Mouse (Mus musculus) cerebellum, adult 8-10 months (tissue): ENCODE measurements around the gene Kcnb1.

ENCODE experiments used
- DNase-seq: peaks from one replicate; pipeline ENCODE4 v3.0.0; 2022

Kcnb1 gene

DNA sequence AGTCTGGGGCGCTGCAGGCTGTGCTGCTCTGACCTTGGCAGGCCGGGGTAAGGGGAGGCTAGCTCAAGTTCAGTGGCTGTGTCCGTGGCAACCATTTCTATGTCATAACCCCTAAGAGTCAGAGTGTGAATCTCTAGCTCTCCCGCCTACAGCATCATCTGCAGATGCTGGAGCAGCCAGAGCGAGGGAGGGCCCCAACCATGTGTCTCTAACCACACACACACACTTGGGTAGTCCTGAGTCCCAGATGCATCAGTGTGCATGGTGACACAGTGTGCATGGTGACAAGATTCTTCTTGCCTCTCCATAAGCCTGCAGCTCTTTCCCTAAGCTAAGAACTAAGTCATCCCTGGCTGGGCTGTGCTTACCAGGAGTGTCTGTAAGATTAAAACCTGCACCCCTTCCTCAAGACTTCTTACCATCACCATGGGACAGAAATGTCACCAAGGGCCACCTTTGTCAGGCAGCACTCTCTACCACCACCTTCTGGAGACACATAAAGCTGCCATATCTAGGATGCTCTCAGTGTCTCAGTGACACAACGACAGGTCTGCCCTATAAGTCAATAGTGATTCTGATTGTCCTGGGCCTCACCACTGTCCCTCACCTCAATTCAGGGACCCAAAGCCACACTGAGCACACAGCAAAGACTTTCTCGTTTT is 13.7 kb upstream of the Kcnb1 start:
- DNase-seq = no peak

DNA sequence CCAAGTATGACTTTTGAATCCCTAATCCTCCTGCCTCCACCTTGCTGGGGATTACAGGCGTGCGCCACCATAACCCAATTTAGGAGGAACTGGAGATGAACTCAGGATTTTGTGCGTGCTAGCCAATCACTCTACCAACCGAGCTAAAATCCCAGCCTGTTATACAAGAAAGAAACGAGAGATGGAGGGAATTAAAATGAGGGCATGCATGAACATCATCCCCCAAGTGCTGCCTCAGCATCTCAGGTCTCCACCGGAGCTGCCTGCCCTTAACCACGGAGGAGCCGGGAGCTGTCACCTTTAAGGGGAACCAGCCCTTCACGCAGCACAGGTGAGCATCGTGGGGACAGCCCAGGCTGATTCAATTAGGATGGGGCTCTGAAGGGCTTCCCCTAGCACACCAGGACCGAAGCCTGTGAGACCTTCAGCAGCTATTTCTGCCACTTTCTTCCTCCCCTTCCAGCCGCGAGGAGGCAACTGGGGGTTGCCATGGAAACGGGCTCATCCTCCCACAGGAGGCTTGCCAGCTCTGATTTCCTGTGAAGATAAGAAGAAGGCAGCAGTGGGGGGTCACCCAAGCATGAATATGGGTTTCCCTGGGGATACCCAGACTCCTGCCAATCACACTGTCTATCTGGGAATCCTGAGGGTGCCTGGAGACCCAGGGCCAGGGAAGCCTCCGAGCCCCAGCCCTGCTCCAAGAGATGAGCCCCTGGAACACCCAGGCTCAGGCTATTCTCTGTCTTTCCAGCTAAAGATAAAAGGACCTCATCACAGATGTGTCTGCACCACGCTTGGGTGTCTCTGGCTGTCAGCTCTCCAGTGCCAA is 11.7 kb upstream of the Kcnb1 start:
- DNase-seq = no peak

DNA sequence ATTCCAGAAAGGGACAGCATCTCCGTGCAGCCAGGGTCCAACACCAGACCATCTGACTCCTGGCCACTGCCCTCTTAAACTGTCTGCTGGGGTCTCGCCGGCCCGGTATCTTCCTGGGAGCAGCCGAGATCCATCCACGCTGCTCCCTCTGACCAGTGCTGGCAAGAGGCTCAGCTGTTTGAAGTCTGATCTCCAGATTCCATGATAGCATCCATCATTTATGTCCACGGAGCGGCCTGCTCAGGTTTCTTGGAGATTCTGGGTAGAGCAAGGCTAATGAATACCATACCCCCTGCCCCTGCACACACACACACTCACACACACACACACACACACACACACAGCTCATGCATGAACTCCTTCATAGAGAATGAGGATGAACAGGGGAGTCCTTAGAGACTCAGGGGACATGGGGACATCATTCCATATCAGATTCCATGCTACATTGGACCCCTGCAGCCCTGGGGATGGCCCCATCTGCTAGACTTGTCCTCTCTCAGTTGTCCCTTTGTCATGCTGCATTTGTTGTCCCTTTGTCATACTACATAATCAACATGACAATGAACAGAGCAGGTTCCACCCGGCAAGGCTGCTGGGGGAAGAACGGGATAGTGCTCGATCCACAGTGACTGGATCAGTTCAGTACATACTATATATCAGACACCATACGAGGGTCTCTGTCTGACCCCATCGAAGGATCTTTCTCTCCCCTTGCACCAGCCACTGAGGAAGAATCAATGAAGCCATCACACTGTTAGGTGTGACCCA is 8.9 kb upstream of the Kcnb1 start:
- DNase-seq = no peak

DNA sequence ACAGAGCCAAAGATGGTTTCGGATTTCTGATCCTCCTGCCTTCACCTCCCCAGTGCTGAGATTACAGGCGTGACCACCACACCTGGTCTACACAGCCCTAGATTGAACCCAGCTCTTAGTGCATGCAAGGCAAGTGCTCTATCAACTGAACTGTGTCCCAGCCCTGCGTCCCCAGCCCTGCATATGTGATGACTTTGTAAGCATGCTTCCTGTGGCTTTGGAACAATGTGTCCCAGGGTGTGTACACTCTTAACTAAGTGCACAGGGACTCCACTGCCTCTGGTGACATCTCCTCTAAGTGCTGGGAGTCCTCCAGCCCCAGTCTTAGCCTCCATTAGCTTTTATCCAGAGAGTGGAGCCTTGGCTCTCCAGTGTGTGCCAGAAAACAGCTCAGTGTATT is 3.4 kb upstream of the Kcnb1 start:
- DNase-seq = no peak

DNA sequence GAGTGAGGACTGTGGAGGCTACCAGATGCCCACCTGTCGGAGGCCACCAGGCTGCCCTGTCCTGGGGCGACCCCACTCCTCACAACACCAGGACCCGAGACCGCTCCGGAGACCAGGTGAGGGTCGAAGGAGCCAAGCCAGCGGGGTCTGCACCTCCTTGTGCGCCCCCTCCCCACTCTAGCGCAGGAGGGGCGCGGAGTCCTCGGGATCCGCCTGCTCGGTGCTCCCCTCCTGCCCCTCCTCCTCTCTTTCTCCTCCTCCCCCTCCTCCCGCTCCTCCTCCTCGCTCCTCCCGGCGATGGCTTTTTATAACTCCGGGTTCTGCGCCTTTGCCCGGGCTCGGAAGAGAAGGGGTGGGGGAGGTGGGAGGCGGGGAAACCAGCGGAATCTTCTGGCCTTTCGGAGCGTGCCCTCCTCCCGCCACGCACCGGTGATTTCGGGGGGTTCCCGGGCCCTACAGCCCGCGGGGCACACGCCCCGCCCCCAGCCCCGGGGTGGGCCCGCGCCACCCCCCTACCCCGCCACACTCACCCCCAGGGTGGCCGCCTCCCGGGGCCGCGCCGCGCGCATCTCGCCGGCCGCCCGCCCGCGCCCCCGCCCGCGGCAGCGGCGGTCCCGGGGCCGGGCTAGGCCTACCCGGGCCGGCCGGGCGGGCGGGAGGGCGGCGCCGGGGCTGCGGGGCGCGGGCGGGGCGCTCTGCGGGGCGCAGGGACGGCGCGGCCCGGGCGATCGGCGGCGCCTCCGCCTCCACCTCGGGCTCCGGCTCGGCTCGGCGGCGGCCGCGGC is 472 bp downstream of the Kcnb1 start:
- peak; percentile 17 for DNase-seq

DNA sequence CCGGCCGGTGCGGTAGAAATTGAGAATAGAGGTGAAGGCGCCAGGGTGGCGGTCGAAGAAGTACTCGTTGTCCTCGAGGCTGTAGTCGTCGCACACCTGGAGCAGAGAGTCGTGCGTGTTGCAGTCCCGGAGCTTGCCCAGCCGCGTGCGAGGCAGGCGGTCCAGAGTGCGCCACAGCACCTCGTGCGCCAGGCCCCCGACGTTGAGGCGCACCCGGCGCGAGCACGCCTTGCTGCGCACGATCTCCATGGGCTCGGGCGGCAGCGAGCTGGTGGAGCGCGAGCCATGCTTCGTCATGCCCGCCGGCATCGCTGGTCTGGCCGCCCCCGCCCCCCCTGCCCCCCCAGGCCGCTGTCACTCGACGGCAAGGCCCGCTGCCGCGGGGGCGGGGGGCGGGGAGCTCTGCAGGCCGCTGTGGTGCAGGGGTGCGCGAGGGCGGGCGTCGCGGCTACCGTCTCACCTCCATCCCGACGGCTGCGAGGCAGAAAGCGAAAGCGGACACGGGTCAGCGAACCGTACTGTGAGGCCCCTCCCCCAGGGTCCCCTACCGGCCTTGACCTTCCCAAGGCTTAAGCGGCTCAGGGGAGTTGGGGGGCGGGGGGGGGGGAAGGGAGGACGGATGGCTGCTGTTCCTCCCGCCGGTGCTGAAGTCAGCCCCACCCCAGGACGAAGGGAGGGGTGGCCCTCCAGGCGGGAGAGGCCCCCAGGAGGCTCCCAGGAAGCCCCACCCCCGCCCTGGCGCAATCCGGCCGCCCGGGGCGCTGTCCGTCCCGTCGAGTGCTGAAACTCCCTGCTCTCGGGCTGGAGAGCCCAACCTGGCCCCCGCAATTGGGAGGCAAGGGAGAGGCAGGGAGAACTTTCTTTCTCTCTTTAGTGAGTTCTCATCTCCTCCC is 1.4 kb downstream of the Kcnb1 start:
- peak; percentile 19 for DNase-seq

DNA sequence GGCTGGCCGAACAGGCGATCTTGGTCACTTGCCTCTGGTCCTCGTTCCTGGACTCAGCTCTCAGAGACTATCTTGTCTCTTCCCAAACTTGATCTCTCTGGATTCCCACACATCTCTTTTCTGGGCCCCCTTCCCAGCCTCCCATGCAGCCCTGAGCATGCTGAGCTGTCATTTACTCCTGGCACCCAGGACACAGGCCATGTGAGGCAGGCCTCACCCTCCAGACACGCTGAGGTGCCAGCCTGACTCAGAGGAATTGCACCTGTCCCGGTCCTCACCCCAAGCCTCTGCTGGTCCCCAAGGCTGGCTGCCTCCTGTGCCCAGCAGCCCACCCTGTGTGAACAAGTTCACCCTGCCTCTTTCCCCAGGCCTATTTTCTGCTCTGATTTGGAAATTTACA is 2.8 kb downstream of the Kcnb1 start:
- no peak for DNase-seq

DNA sequence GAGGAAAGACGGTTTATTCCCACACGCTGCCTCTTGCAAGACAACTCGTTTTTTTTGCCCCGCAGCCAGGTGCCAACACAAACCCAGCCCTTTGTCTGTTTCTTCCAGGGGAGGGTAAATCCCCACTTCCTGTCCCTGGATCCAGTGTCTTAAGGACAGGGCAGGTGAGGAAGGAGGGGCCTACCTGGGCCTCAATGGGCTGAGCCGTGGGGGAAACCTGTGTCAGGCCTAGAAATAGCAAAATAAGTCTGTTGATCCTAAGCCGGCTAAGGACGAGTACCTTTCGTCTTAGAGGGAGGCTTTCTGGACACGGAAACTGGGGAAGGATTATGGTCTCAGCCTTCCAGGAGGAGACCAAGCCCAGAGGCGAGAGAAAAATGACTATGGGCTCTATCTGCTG is 3.4 kb downstream of the Kcnb1 start:
- no peak for DNase-seq

DNA sequence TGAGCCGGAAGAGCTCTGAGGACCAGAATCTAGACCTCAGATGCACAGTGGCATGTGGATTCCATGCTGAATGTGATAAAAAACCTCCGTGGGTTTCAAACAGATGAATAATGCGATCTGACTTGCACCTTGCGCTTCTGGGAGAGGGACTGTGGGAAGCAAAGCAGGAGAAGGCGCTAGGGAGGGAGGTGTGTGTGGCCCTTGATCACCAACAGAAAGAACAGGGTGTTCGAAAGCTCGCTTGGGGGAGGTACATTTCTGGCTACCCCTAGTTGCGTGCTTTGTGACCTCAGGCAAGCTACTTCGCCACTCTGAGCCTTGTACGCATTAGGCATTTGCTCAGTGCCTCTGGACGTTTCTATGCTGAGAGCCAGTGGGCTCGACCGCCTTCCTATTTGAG is 4.0 kb downstream of the Kcnb1 start:
- DNase-seq = no peak

DNA sequence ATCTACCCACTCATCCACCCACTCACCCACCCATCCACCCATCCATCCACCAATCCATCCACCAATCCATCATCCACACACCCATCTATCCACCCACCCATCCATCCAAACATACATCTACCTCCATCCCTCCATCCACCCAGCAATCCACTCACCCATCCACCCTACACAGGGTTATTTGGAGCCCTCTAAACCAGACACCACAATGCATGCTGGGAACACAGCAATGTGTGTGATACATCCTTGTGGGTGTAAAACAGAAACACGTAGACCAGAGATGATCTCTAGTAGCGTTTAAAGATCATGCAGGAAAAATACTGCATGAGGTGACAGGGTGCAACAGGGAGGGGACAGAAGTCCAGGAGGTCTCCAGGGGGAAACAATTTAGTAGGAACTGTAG is 4.5 kb downstream of the Kcnb1 start:
- no peak for DNase-seq

DNA sequence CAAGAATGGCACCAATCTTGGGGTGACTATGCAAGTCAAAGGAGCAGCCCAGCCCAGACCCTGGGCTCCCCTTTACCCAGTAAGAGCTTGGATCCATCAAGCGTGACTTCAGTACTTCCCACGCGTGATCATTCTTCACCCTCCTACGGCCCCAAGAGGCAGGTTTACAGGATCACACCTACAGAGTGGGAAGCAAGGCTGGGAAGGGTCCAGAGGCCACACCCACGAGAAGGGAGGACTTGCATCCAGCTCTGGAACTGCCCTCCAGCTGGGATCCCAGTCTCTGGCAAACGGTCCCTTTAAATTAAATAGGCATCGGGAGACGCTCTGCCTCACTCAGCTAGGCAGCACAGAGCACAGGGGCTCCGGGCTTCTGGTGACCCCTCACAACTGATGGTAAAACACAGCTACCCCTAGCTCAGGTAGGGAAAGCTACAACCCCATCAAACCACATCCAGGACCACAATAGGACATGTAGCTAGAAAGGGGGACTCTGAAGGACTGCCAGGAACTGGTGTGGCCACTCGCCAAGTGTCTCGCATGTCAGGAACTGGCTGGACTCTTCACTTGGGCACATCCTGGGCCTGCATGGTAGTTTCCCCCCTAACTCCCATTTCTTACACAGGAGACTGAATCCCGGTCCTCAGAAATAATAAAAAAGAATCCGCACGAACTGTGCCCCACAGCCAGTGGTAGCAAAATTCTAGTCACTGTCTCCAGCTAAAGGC is 8.1 kb downstream of the Kcnb1 start:
- no peak for DNase-seq

DNA sequence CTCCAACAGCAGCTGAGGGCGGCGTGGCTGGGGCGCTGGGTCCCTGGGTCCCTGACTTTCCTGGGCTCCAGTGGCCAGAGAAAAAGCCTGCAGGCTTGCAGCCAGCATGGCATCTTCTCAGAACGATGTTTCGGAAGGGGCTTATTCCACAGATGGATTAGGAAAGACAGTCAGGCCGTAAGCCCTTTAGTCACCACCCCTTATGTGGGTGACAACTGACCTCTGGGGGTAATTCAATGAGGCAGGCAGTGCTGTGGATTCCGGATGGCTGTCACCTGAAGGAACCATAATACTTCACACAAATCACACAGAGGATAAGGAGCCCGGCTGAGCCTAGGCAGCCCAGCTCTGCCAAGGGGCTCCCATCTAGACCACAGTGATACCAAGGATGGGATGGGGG is 8.9 kb downstream of the Kcnb1 start:
- DNase-seq = no peak

DNA sequence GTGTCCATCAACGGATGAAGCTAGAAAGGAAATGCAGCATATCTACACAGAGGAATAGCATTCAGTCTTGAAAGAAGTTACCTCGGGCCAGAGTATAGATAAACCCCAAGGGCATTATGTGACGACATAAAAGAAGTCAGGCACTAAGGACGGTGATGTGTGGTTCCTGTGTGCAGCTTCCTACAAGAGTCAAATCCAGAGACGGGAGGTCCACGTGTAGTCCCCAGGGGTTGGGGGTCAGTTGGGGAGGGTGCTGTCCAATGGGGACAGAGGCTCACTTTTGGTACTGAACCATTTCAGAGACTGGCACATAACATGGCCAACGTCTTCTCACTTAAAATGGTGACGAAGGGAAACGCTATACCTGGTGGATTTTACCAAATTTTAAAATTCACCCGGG is 10.7 kb downstream of the Kcnb1 start:
- no peak for DNase-seq

DNA sequence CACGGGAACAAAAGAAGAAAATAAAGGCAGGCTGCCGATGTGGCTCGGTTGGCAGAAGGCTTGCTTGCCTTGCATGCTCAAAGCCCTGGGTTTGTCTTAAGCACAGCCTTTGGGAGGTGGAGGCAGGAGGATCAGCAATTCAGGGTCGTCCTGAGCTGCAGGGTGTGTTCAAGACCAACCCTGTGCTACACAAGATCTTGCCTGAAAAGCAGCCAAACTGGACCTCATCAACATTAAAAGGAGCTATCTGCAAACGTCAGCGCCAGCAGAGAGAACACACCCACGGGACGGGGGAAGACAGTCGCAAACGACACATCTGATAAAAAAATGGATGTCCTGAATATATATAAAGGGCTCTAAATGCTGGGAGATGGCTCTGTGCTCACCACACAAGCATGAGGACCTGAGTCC is 12.7 kb downstream of the Kcnb1 start:
- no peak for DNase-seq

DNA sequence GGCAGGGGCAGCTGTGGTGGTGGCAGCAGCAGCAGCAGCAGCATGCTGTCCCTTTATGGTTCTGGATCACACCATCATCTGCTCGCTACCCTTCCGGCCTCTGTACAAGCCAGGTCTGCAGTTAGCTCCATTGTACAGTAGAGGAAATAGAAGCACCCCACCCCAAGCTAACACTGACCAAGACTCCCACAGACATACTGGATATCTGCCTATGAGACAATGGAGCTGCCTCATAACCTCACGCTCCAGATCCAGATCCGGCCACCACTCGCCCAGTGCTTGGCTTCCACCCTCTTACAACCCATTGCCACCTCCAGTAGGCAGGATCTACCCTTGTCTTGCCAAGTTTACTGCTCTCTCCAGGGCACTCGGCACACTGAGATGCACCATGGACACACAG is 14.7 kb downstream of the Kcnb1 start:
- DNase-seq = no peak

DNA sequence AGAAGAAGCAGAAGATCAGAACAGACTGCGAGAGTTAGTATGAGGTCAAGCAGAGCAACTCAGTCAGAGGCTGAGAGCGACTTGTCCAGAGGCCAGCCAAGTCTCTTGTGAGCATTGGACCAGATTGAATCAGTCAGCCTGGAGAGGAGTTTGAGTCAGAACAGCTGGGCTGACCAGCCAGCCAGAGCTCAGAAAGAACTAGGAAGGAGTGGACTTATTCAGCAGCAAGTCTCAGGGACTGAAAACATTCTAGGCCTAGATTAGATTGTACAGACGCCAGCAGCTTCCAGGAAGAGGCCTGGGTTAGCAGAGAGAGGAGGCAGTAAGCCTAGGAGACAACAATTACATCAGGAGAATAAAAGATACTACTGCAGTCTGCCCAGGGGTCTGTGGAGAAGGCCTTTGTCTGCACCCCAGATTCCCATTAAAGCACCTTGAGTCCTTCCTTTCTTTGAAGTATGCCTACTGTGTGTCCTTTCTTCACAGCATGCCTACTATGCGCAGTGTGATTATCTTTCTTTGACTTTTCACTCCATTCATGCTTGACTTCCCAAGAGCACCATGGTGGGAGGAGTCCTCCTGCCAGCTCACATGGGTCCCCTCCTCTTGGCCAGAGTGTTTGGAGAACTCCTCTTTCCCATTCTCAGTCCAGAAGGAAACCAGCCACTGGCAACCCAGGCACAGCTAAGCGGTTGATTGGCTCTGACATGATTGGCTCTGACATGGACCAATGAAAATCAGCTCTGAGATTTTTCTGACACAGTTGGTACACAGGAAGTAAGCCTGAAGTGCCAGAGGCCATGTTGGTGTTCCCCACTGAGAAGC is 16.7 kb downstream of the Kcnb1 start:
- DNase-seq = no peak

DNA sequence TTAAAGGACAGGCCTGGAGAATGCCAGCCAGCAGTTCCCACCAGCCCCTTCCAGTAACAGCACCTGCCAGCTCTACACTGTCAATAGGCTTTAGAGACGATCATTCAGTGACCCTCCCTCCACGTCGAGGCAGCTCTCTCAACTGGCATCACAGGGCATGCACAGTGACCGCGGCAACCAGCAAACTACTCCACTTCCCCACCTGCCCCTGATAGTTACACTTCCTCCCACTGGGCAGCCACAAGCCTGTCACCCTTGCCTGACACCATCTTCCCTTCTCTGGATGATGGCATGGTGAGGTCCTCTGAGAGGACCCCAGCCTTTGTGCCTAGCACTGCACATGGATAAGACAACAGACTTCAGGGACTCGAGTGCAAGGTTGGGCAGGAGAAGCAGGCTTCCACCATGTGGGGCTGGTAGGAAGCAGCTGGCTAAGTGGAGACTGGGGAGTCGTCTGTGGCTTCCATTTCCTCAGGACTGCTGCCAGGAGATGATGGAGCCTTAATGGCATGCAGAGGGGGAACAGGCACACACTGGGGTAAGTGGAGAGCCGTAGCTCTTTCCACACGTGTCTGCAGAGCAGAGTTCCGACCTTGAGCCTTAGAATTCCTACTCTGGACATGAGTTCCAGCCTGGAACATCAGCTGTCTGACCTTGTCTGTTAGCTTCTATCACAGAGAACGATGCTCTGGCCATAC is 22.3 kb downstream of the Kcnb1 start:
- no peak for DNase-seq

DNA sequence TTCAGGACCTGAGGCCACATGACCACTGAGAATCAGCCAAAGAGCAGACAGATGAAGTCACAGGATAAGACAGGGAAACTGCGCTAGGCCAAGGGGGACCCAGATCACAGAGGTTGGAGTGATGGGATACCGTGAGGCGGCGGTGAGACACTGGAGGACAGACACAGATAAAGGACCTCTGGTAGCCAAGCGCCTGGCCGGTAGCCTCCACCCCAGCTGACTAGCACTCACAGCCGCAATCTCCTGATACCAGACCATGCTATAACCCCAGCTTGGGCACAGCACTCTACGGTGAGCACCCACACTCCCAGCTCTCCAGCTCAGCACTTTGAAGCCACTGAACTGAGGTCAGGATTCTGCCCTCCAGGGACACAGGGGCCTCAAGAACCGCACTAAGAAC is 26.4 kb downstream of the Kcnb1 start:
- no peak for DNase-seq

DNA sequence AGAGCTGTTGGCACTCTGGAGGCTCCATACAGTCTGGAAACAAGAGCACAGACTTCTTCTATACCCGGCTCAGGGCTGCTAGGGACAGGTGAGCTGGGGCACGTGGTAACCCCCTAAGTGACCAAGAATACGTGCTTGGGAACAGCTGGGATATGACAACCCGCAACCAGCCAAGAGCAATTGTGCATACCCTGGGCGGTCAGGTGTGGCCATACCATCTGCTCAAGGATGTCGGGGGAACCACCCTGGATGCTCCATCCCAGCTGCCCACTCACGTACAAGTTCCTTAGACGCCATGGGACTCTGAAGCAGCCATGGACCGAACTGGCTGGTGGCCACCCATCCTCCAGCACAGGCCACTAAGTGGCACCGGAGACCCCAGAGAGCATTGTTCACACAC is 26.8 kb downstream of the Kcnb1 start:
- no peak for DNase-seq

DNA sequence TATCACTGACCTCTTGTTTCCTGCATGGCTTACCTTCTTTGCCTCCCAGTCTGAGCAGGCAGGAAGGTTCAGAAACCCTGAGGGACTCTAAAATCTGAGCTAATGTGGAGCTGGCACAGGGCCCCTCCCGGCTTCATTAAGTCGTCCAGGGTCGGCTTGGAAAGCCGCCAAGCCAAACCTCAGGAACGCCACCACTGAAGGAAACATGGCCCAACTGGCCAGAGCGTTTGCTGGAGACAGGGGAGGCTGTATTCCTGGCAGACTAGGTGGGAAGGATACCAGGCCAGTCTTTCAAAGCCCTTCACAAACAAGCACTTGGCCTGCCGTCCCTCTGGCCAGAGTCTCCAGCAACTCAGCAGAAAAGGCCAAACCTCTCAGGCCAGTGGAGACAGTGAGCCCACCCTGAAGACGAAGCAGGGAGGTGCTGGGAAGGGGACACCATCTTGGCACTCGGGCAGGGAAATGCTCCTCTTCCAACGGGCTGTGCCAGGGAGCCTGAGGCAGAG is 27.4 kb downstream of the Kcnb1 start:
- DNase-seq = no peak
